Mouse (Mus musculus) CH12.LX (cell line): ENCODE results near the gene Greb1.

Experiments used
- CTCF ChIP-seq, 2 experiments: IDR thresholded peaks in 1 of 2; conservative IDR thresholded peaks in 1 of 2; 2 replicates each; pipeline ENCODE4 v1.5.1; 2011 to 2012; ENCODE audit warnings: low read depth in 2 of 2, low read length in 2 of 2, improper control_type of control experiment in 1 of 2, inconsistent platforms in 1 of 2, mild to moderate bottlenecking in 1 of 2, moderate library complexity in 1 of 2
- EP300 ChIP-seq: IDR thresholded peaks from 2 replicates; pipeline ENCODE4 v1.6.1; 2011; ENCODE audit warnings: low read length, improper control_type of control experiment
- ETS1 ChIP-seq: conservative IDR thresholded peaks from 2 replicates; pipeline ENCODE4 v1.6.1; 2012; ENCODE audit warnings: low read depth, mild to moderate bottlenecking, inconsistent platforms, low read length, improper control_type of control experiment, moderate library complexity
- MAFK ChIP-seq: IDR thresholded peaks from 2 replicates; pipeline ENCODE4 v1.6.1; 2011; ENCODE audit warnings: low read length, improper control_type of control experiment; ENCODE audit not compliant: insufficient replicate concordance
- MEF2A ChIP-seq: IDR thresholded peaks from 2 replicates; pipeline ENCODE4 v1.6.1; 2014; ENCODE audit warnings: low read depth, mild to moderate bottlenecking, inconsistent platforms, low read length, improper control_type of control experiment, borderline replicate concordance
- MXI1 ChIP-seq: IDR thresholded peaks from 2 replicates; pipeline ENCODE4 v1.6.1; 2011; ENCODE audit warnings: mild to moderate bottlenecking, low read depth, low read length, improper control_type of control experiment
- POLR2A ChIP-seq: IDR thresholded peaks from 2 replicates; pipeline ENCODE4 v1.6.1; 2011; ENCODE audit warnings: low read depth, mild to moderate bottlenecking, improper control_type of control experiment, low read length
- SIN3A ChIP-seq: IDR thresholded peaks from 2 replicates; pipeline ENCODE4 v1.6.1; 2012; ENCODE audit warnings: low read length, improper control_type of control experiment, inconsistent platforms
- TBP ChIP-seq: conservative IDR thresholded peaks from 2 replicates; pipeline ENCODE4 v1.6.1; 2011; ENCODE audit warnings: low read depth, low read length, improper control_type of control experiment
- USF1 ChIP-seq: IDR thresholded peaks from 2 replicates; pipeline ENCODE4 v1.6.1; 2014; ENCODE audit warnings: low read depth, mild to moderate bottlenecking, inconsistent platforms, low read length, improper control_type of control experiment
- USF2 ChIP-seq: conservative IDR thresholded peaks from 2 replicates; pipeline ENCODE4 v1.6.1; 2011; ENCODE audit warnings: low read depth, low read length, improper control_type of control experiment
- ZNF384 ChIP-seq: IDR thresholded peaks from 2 replicates; pipeline ENCODE4 v1.6.1; 2012; ENCODE audit warnings: low read depth, low read length, improper control_type of control experiment, inconsistent platforms

DNA sequence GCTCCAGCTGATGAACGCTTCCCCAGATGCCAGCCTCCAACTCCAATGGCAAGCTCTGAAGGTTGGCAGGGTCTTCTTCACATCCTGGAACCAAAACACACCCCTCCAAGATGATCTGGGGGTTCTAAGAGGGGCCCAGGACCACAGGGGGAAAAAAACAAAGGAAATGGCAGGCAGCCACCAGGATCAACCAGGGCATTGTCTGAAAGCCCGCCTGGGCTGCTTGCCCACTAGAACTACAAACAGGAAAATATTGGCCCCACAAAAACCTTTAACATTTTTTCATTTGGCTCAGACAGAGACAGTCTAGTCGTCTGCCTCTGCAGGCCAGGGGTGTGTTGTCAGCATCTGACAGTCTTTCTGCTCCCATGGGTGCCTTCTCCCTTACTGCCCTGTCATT, 25.3 kb downstream of the Greb1 start:
- TF ChIP-seq EP300, result no peak
- TF ChIP-seq CTCF (conservative IDR thresholded peaks at IDR 0.05 in 1 of 2, IDR thresholded peaks at IDR 0.05 in 1 of 2; ENCODE audit: low read depth in 2 of 2, low read length in 2 of 2), result no peak
- no peak for TF ChIP-seq USF1
- no peak for TF ChIP-seq MAFK
- no peak for TF ChIP-seq POLR2A
- TF ChIP-seq USF2, result no peak
- no peak for TF ChIP-seq ZNF384
- TF ChIP-seq ETS1, result no peak
- no peak for TF ChIP-seq MEF2A
- TF ChIP-seq TBP, result no peak
- TF ChIP-seq MXI1, result no peak
- no peak for TF ChIP-seq SIN3A
